Mouse (Mus musculus): ENCODE measurements around the gene Gm9758.
A peak's percentile ranks its signal among the peaks of the same experiment; 100 is the strongest.
"Not testable (repeated sequence)": the region's sequence is repeated elsewhere in the genome, so short reads cannot be mapped to it uniquely, and the experiment has no call there.

The Gm9758 gene

GRCm38 (mm10) chr5:14914799-14915198 lies at the start of gene Gm9758:
TSS of gene Gm9758 (minus strand) at chr5:14914899.
- not testable (repeated sequence) for DNase-seq

- not testable (repeated sequence) for DNase-seq
Measured at GRCm38 (mm10) chr5:14963821-14964220, 49.1 kb upstream of the Gm9758 start.

- not testable (repeated sequence) for DNase-seq
Measured at GRCm38 (mm10) chr5:14961502-14961901, 46.8 kb upstream of the Gm9758 start.

GRCm38 (mm10) chr5:14955928-14956706 lies 41.4 kb upstream of the Gm9758 start:
- not testable (repeated sequence) for DNase-seq

GRCm38 (mm10) chr5:14953587-14953986 lies 38.9 kb upstream of the Gm9758 start:
- DNase-seq: not testable (repeated sequence)

- not testable (repeated sequence) for DNase-seq
Measured at GRCm38 (mm10) chr5:14952749-14953148, 38.0 kb upstream of the Gm9758 start.

GRCm38 (mm10) chr5:14951822-14952221 lies 37.1 kb upstream of the Gm9758 start:
- DNase-seq: not testable (repeated sequence)

- DNase-seq: not testable (repeated sequence)
Measured at GRCm38 (mm10) chr5:14947482-14948198, 32.9 kb upstream of the Gm9758 start.

GRCm38 (mm10) chr5:14945524-14945923 lies 30.8 kb upstream of the Gm9758 start:
- DNase-seq: not testable (repeated sequence)

GRCm38 (mm10) chr5:14941043-14941442 lies 26.3 kb upstream of the Gm9758 start:
- not testable (repeated sequence) for DNase-seq

- not testable (repeated sequence) for DNase-seq
Measured at GRCm38 (mm10) chr5:14938329-14938728, 23.6 kb upstream of the Gm9758 start, which contains the start of gene Speer4e. TSS of gene Speer4e (minus strand) at chr5:14938429.

- DNase-seq: not testable (repeated sequence)
Measured at GRCm38 (mm10) chr5:14933721-14934120, 19.0 kb upstream of the Gm9758 start.

- not testable (repeated sequence) for DNase-seq
Measured at GRCm38 (mm10) chr5:14927047-14927446, 12.3 kb upstream of the Gm9758 start.

- DNase-seq: not testable (repeated sequence)
Measured at GRCm38 (mm10) chr5:14914361-14914760, 338 bp downstream of the Gm9758 start.

- DNase-seq: not testable (repeated sequence)
Measured at GRCm38 (mm10) chr5:14903539-14903938, 11.2 kb downstream of the Gm9758 start.

GRCm38 (mm10) chr5:14892242-14892641 lies 22.5 kb downstream of the Gm9758 start:
- no peak for DNase-seq

GRCm38 (mm10) chr5:14885291-14885690 lies 29.4 kb downstream of the Gm9758 start:
- peak; percentile 9 to 23 for DNase-seq

All from lung, postnatal 4 days (tissue).